ENCODE assay signal across 8 mouse cellular contexts in the genomic region with DNA sequence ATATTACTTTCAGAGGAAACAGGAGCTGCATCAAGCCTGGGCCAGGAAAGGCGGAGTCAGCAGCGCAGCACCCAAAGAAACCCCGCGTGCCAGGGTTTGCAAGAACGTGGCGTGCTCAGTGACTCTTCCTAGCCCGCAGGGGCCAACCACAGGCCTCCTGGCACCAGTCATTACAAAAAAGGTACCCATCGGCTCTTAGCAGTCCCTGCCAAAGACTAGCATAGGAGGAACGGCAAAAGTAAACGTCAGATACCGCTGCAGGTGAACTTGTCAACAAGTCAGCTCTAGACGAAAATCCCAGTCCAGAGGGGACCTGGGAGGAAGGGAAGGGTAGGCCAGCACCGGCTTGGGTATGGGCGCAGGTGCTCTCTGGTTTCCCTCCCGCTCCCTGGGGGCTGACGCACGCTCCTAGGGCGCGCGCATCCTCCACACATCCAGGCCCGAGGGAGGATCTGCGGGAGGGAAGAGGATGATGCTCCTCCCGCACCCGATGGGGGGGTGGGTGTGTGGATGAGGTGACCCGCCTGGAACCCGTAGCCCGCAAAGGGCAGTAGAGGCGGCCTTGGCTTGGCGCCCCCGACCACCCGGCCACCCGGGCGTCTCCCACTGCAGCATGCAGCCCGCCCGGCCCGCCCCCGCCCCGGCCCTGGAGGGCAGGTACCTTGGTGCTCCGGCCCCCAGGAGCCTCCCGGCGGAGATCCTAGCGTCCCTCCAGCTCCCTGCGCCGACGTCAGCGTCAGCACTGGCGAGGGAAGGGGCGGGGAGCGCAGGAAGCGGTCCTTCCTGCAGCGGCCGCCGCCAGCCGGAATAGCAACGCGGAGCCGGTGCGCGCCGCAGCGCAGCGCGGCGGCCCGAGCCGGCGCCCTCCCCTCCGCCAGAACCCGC. TPM values are rescaled to one million over a fixed set of nuclear protein-coding genes. Genes with fewer than 3 reads are reported as not detected.
A peak's percentile ranks its signal among the peaks of the same experiment; 100 is the strongest.
DNase-seq lines count a peak whose midpoint lies in the region; ATAC-seq lines count a peak whose summit lies in the region.

No protein-coding gene starts in this region.

- H3K9me3 ChIP-seq in hindbrain, embryonic 12.5 days (replicated peaks) = no peaks in the 10 kb centered on the region
- H3K9me3 ChIP-seq in lung, embryonic 15.5 days = no peaks in the 10 kb centered on the region

- peak; percentile 95 for ATAC-seq in hindbrain, embryonic 12.5 days (ENCODE audit: low FRiP score)
- peak; percentile 95 for ATAC-seq in lung, embryonic 15.5 days (ENCODE audit: borderline replicate concordance, extremely low read depth, low FRiP score, low TSS enrichment)
- ATAC-seq in monocyte, adult 5-6 weeks (replicated peaks; ENCODE audit: insufficient number of reproducible peaks, low FRiP score, low TSS enrichment, poor library complexity, severe bottlenecking) = no peak

- no peaks in the 10 kb centered on the region for H3K36me3 ChIP-seq in hindbrain, embryonic 12.5 days
- H3K36me3 ChIP-seq in lung, embryonic 15.5 days = no peaks in the 10 kb centered on the region

- peak overlapping the region; percentile 93 for H3K4me2 ChIP-seq in hindbrain, embryonic 12.5 days (replicated peaks)
- peak overlapping the region; percentile 95 for H3K4me2 ChIP-seq in lung, embryonic 15.5 days

- H3K4me1 ChIP-seq in hindbrain, embryonic 12.5 days = peaks cover 5% of the 10 kb centered on the region; the same call in 1 of the 2 replicates
- peaks cover 12% of the 10 kb centered on the region for H3K4me1 ChIP-seq in lung, embryonic 15.5 days

- peak overlapping the region; percentile 84 for H3K4me3 ChIP-seq in hindbrain, embryonic 12.5 days
- H3K4me3 ChIP-seq in lung, embryonic 15.5 days = peak overlapping the region; percentile 85

- peak overlapping the region; percentile 86 for H3K9ac ChIP-seq in hindbrain, embryonic 12.5 days
- H3K9ac ChIP-seq in lung, embryonic 15.5 days = peak overlapping the region; percentile 69

- 1% methylated on average over 54 of the region's 69 CpGs for WGBS in hindbrain, embryonic 12.5 days
- WGBS in lung, embryonic 15.5 days = under 1% methylated on average over 63 of the region's 69 CpGs

- H3K27me3 ChIP-seq in hindbrain, embryonic 12.5 days = peaks cover 4% of the 10 kb centered on the region; the same call in 1 of the 2 replicates
- H3K27me3 ChIP-seq in lung, embryonic 15.5 days = peaks cover 6% of the 10 kb centered on the region; the same call in 1 of the 2 replicates

- peak overlapping the region; percentile 66; the same call in 1 of the 2 replicates for H3K27ac ChIP-seq in hindbrain, embryonic 12.5 days
- H3K27ac ChIP-seq in lung, embryonic 15.5 days = peak overlapping the region; percentile 74

- peak; percentile 31 for DNase-seq in WW6 (ENCODE audit: low read depth, low spot score)
- DNase-seq in cerebellum, adult 9-10 months = peak; percentile 74
- DNase-seq in frontal cortex, postnatal 10 days (ENCODE audit: low spot score in 2 of 2) = peak; percentile 67 to 68
- peak; percentile 70 to 75 for DNase-seq in layer of hippocampus, postnatal 10 days (ENCODE audit: low spot score in 2 of 2)
- peak; percentile 19 for DNase-seq in ovary, postnatal 10 days (ENCODE audit: low spot score)

RNA-seq across cellular contexts. Expression of gene Ica1, which starts 0.6 kb away (rescaled TPM):
- 27.0 and 32.8 TPM in 2 replicates for polyA plus RNA-seq in hindbrain, embryonic 12.5 days (2016; fragmentation: Nextera tagmentation; extraction: Ambion mirVana)
- 10 to 100 TPM; 56.8 to 61.4 TPM for total RNA-seq in layer of hippocampus, postnatal 10 days (2021)
- 37.0 and 37.3 TPM in 2 replicates for polyA plus RNA-seq in lung, embryonic 15.5 days (2015; fragmentation: Nextera tagmentation; extraction: Ambion mirVana)
- 0.39 to 4.6 TPM (median 3.5 TPM) in 3 replicates for total RNA-seq in monocyte, adult 5-6 weeks (2017)

Comparison
In these comparisons a context has a peak if more than half of its experiments do, and no peak if none do; other contexts are left out.
1. DNase-seq: peak in every context shown above with its lines; median percentile 74 in cerebellum, adult 9-10 months; 72 in layer of hippocampus, postnatal 10 days; 68 in frontal cortex, postnatal 10 days; 31 in WW6; 19 in ovary, postnatal 10 days.
2. RNA of gene Ica1, which starts 0.6 kb away (total RNA-seq): 56.8 to 61.4 TPM in layer of hippocampus, postnatal 10 days; 0.39 to 4.6 TPM in monocyte, adult 5-6 weeks; every median in the first group is over 10 times any median in the second.